Mouse (Mus musculus) midbrain, embryonic 15.5 days (tissue): Measurements from ENCODE around the gene Abhd11. TPM values are rescaled to one million over a fixed set of nuclear protein-coding genes. Genes with fewer than 3 reads are reported as not detected.
"Not testable (repeated sequence)": the region's sequence is repeated elsewhere in the genome, so short reads cannot be mapped to it uniquely, and the experiment has no call there.

ENCODE experiments used
- ATAC-seq: fragments of 200-750 bp; cut with Nextera tagmentation; replicated peaks from 2 replicates; pipeline ENCODE4 v1.8.0; 2017; ENCODE audit warnings: moderate TSS enrichment
- H3K27ac ChIP-seq: fragments of 300-500 bp; sonication (generic); 2 replicates; pipeline ENCODE4 v1.5.1; 2015; ENCODE audit warnings: mild to moderate bottlenecking, inconsistent platforms
- H3K27me3 ChIP-seq: fragments of 300-500 bp; sonication (generic); replicated peaks from 2 replicates; pipeline ENCODE4 v1.6.1; 2015; ENCODE audit warnings: inconsistent platforms
- H3K36me3 ChIP-seq: fragments of 300-500 bp; sonication (generic); replicated peaks from 2 replicates; pipeline ENCODE4 v1.6.1; 2015; ENCODE audit warnings: inconsistent platforms
- H3K4me1 ChIP-seq: fragments of 300-500 bp; sonication (generic); 2 replicates; pipeline ENCODE4 v1.6.1; 2015; ENCODE audit warnings: inconsistent platforms
- H3K4me2 ChIP-seq: fragments of 300-500 bp; sonication (generic); 2 replicates; pipeline ENCODE4 v1.6.1; 2015; ENCODE audit warnings: inconsistent platforms, mild to moderate bottlenecking, moderate library complexity
- H3K4me3 ChIP-seq: fragments of 300-500 bp; sonication (generic); 2 replicates; pipeline ENCODE4 v1.5.1; 2015; ENCODE audit warnings: mild to moderate bottlenecking, inconsistent platforms
- H3K9ac ChIP-seq: fragments of 300-500 bp; sonication (generic); 2 replicates; pipeline ENCODE4 v1.6.1; 2015; ENCODE audit warnings: mild to moderate bottlenecking, inconsistent platforms
- H3K9me3 ChIP-seq: fragments of 300-500 bp; sonication (generic); 2 replicates; pipeline ENCODE4 v1.6.1; 2016; ENCODE audit warnings: inconsistent platforms
- WGBS: fragments of 180-500 bp; shearing (Covaris S2); methylation state at CpG from one replicate; pipeline ENCODE4 v1.1.7; 2015; ENCODE audit warnings: mixed read lengths; 5-methylcytosine and 5-hydroxymethylcytosine counted together
- polyA plus RNA-seq: library from polyadenylated mRNA; unstranded; fragments of >200 nt; fragmentation: Nextera tagmentation; extraction: Ambion mirVana; gene quantifications from 2 replicates; pipeline ENCODE4 v1.2.1, GENCODE M21; 2015

Gene Abhd11
- 68.4 and 70.1 TPM in 2 replicates for polyA plus RNA-seq

GRCm38 (mm10) chr5:135008671-135009589 is at the start of gene Abhd11:
TSS of gene Abhd11 (plus strand) at chr5:135009152.
- Histone ChIP-seq H3K9me3 (no peaks in the 10 kb centered on the region), H3K27me3 (no peaks in the 10 kb centered on the region), H3K27ac (peak within 1 kb of the TSS; percentile 99), H3K4me3 (peak within 1 kb of the TSS; percentile 75), H3K4me1 (peaks cover 37% of the 10 kb centered on the region), H3K36me3 (no peaks in the 10 kb centered on the region), H3K9ac (peak within 1 kb of the TSS; percentile 65), H3K4me2 (peak within 1 kb of the TSS; percentile 86)
- WGBS, result under 1% methylated on average over 52 of the region's 52 CpGs
- ATAC-seq, result peak; percentile 91

- H3K9me3 ChIP-seq, result no peaks in the 10 kb centered on the region
- H3K4me2 ChIP-seq, result no peak overlapping the region
- no peaks in the 10 kb centered on the region for H3K36me3 ChIP-seq
- no peak overlapping the region for H3K4me3 ChIP-seq
- ATAC-seq, result no peak
- 84% methylated on average over 2 of the region's 2 CpGs for WGBS
- H3K27ac ChIP-seq, result no peak overlapping the region
- no peak overlapping the region for H3K9ac ChIP-seq
- H3K4me1 ChIP-seq, result no peaks in the 10 kb centered on the region
- H3K27me3 ChIP-seq, result no peaks in the 10 kb centered on the region
Measured at GRCm38 (mm10) chr5:134960430-134960829, 48.5 kb upstream of the Abhd11 start.

- Histone ChIP-seq H3K4me1 (peaks cover 9% of the 10 kb centered on the region), H3K27ac (no peak overlapping the region), H3K4me2 (no peak overlapping the region), H3K9me3 (no peaks in the 10 kb centered on the region), H3K27me3 (no peaks in the 10 kb centered on the region), H3K9ac (no peak overlapping the region), H3K4me3 (no peak overlapping the region), H3K36me3 (no peaks in the 10 kb centered on the region)
- no peak for ATAC-seq
- 92% methylated on average over 2 of the region's 2 CpGs for WGBS
Measured at GRCm38 (mm10) chr5:134961519-134961918, 47.4 kb upstream of the Abhd11 start.

DNA sequence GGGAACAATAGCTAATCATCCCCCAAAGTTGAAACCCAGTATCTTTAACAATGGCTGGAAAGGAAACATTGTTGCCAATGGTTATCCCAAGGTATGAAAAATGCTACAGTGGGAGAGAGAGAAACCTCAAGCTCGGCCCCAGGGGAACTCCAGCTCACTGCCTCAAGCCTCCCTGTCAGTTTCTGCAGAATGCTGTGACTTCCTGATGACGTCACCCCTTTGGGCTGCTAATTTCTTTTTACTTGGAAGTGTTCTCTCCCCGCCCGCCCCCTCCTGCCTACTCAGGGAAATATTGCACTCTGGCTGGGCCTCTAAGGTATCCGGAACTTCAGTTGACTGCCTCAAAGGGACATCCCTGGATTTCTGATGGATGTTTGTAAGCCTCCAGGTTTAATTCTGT is 45.4 kb upstream of the Abhd11 start:
- Histone ChIP-seq H3K4me3 (no peak overlapping the region), H3K36me3 (no peaks in the 10 kb centered on the region), H3K4me1 (peaks cover 9% of the 10 kb centered on the region), H3K9me3 (no peaks in the 10 kb centered on the region), H3K27me3 (no peaks in the 10 kb centered on the region), H3K9ac (no peak overlapping the region), H3K4me2 (no peak overlapping the region), H3K27ac (no peak overlapping the region)
- ATAC-seq, result no peak
- 52% methylated on average over 5 of the region's 5 CpGs for WGBS

DNA sequence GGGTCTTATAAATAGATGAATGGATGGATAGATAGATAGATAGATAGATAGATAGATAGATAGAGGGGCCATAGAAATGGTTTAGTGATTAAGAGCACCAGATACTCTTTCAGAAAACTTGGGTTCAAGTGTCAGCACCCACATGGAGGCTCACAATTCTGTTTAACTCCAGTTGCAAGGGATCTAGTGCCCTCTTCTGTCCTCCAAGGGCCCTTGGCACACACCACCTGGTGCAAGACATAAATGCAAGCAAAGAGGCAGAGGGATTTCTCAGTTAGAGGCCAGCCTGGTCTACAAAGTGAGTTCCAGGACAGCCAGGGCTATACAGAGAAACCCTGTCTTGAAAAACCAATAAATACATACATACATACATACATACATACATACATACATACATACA is 44.3 kb upstream of the Abhd11 start:
- not testable (repeated sequence) for H3K9ac ChIP-seq, H3K27me3 ChIP-seq, H3K36me3 ChIP-seq, H3K4me1 ChIP-seq, H3K27ac ChIP-seq, H3K4me2 ChIP-seq, ATAC-seq, H3K9me3 ChIP-seq, H3K4me3 ChIP-seq

DNA sequence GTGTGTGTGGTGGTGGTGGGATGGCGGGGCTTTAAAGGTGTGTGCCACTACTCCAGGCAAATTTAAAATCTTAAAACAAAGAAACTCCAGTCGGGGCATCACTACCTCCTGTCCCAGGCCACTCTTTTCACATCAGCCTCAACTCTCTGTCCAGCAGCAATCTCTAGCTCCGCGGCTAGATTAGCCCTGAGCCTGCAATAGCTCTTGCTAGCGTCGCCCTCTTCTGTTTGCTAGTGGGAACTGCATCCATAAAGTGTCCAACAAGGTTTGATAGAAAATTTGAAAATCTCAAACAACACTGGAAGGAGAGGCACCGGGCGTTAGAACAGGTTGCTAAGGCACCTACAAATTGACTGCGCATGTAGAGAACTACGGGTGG is 43.5 kb upstream of the Abhd11 start:
- WGBS, result 5% methylated on average over 10 of the region's 10 CpGs
- Histone ChIP-seq H3K4me2 (peak overlapping the region; percentile 46), H3K27me3 (0 out of 2 replicates have a peak, but pooled peaks cover under 1% of the 10 kb centered on the region), H3K27ac (no peak overlapping the region), H3K9me3 (no peaks in the 10 kb centered on the region), H3K36me3 (no peaks in the 10 kb centered on the region), H3K9ac (no peak overlapping the region), H3K4me3 (0 out of 2 replicates have a peak overlapping the region, but pooled peaks have one; percentile 24), H3K4me1 (peaks cover 9% of the 10 kb centered on the region)
- ATAC-seq, result peak; percentile 70

DNA sequence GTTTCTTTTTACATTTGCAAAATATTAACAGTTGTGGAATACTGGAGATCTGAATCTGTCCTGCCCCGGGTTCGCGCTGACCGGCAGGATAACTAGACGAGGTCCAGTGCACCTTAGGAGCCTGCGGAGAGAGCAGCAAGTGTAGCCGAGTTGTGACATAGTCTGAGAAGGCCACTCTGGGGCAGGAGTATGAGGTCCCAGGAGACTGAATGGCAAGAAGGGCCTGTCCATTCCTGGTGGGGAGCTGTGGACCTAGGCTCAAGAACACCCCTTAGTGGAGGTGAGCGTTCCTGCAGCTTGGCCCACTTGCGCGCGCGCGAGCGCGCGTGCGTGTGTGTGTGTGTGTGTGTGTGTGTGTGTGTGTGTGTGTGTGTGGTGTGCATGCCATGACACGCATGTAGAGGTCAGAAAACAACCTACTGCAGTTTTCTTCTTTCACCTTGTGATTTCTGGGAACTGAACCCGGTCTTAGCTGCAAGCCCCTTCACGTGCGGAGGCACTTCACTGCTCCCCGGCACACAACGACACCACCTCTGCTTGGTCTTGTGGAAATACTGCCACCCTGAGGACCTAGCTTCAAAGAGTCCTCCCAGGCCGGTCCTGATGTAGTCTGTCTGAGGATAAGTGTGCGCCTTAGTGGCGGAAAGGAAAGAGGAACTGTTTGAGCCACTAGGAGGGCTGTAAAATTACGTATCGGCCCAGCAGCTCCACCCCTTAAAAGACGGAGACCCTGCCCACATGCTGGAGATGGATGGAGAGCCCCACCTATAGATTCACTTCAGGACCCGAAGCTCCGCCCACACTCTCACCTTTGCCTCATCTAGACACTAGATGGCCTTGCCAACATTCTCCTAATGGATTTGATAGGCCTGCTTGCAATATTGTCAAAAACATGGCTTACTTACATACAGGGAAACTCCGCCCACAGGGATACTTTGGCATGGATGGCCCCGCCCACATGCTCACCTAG is 42.8 kb upstream of the Abhd11 start:
- Histone ChIP-seq H3K27ac (no peak overlapping the region), H3K9me3 (no peaks in the 10 kb centered on the region), H3K27me3 (0 out of 2 replicates have a peak, but pooled peaks cover 2% of the 10 kb centered on the region), H3K4me2 (peak overlapping the region; percentile 46), H3K9ac (no peak overlapping the region), H3K4me1 (peaks cover 9% of the 10 kb centered on the region), H3K36me3 (no peaks in the 10 kb centered on the region), H3K4me3 (peak overlapping the region; percentile 24)
- peak; percentile 54 for ATAC-seq
- 6% methylated on average over 33 of the region's 33 CpGs for WGBS

GRCm38 (mm10) chr5:134967164-134967944 is 41.6 kb upstream of the Abhd11 start:
- 80% methylated on average over 20 of the region's 20 CpGs for WGBS

GRCm38 (mm10) chr5:134970671-134971070 is 38.3 kb upstream of the Abhd11 start:
- WGBS, result 83% methylated on average over 8 of the region's 8 CpGs
- 0 out of 2 replicates have a peak, but pooled peaks cover 2% of the 10 kb centered on the region for H3K27me3 ChIP-seq
- no peaks in the 10 kb centered on the region for H3K36me3 ChIP-seq
- H3K4me2 ChIP-seq, result no peak overlapping the region
- no peak for ATAC-seq
- H3K27ac ChIP-seq, result no peak overlapping the region
- H3K4me1 ChIP-seq, result peaks cover 8% of the 10 kb centered on the region
- H3K4me3 ChIP-seq, result no peak overlapping the region
- H3K9me3 ChIP-seq, result no peaks in the 10 kb centered on the region
- no peak overlapping the region for H3K9ac ChIP-seq

More at GRCm38 (mm10) chr5:134967164-134967944, 41.6 kb upstream of the Abhd11 start:
- no peaks in the 10 kb centered on the region for H3K9me3 ChIP-seq
- no peak overlapping the region for H3K4me2 ChIP-seq
- H3K4me3 ChIP-seq, result no peak overlapping the region
- no peak overlapping the region for H3K9ac ChIP-seq
- no peaks in the 10 kb centered on the region for H3K36me3 ChIP-seq
- no peak for ATAC-seq
- no peak overlapping the region for H3K27ac ChIP-seq
- 0 out of 2 replicates have a peak, but pooled peaks cover 2% of the 10 kb centered on the region for H3K27me3 ChIP-seq
- H3K4me1 ChIP-seq, result peaks cover 9% of the 10 kb centered on the region

GRCm38 (mm10) chr5:134973081-134973480 is 35.9 kb upstream of the Abhd11 start:
- Histone ChIP-seq H3K9ac (no peak overlapping the region), H3K4me3 (no peak overlapping the region), H3K4me2 (no peak overlapping the region), H3K9me3 (no peaks in the 10 kb centered on the region), H3K27ac (no peak overlapping the region), H3K4me1 (no peaks in the 10 kb centered on the region), H3K36me3 (no peaks in the 10 kb centered on the region), H3K27me3 (0 out of 2 replicates have a peak, but pooled peaks cover 2% of the 10 kb centered on the region)
- no peak for ATAC-seq

GRCm38 (mm10) chr5:134973526-134973925 is 35.4 kb upstream of the Abhd11 start:
- no peak for ATAC-seq
- WGBS, result 89% methylated on average over 7 of the region's 7 CpGs

More at GRCm38 (mm10) chr5:134973526-134973925, 35.4 kb upstream of the Abhd11 start:
- no peak overlapping the region for H3K27ac ChIP-seq
- H3K4me1 ChIP-seq, result no peaks in the 10 kb centered on the region
- H3K9ac ChIP-seq, result no peak overlapping the region
- no peak overlapping the region for H3K4me2 ChIP-seq
- H3K27me3 ChIP-seq, result 0 out of 2 replicates have a peak, but pooled peaks cover 2% of the 10 kb centered on the region
- no peaks in the 10 kb centered on the region for H3K36me3 ChIP-seq
- no peaks in the 10 kb centered on the region for H3K9me3 ChIP-seq
- H3K4me3 ChIP-seq, result no peak overlapping the region
